Mouse (Mus musculus): ENCODE measurements around the gene Adgrf3. TPM values are rescaled to one million over a fixed set of nuclear protein-coding genes. Genes with fewer than 3 reads are reported as not detected.
A peak's percentile ranks its signal among the peaks of the same experiment; 100 is the strongest.
"Not testable (repeated sequence)": the region's sequence is repeated elsewhere in the genome, so short reads cannot be mapped to it uniquely, and the experiment has no call there.

Gene Adgrf3
- not detected in 2 replicates for total RNA-seq (2021)
- long read RNA-seq: 0 reads

DNA sequence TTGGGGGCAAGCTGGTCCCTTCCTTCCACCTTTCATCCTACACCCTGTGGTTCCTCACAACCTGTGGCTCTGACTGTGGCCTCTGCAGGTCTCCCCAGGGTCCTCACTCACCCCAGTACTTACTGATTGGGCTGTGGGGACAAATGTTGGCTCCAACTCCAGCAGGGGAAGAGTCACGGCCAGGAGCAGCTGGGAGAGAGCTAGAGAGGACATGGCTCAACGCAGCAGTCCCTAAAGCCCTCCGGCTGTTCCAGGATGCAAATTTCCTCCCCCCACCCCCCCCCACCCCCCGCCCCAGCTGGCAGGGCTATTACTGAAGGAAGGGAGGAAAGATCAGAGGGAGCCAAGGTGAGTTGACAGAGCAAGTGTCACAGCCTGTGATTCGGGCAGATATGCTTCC, at the start of gene Adgrf3:
Gene Adgrf3, minus strand, starts transcription at position 230 of the 400 bp plus-strand sequence.
- no peak for DNase-seq

DNA sequence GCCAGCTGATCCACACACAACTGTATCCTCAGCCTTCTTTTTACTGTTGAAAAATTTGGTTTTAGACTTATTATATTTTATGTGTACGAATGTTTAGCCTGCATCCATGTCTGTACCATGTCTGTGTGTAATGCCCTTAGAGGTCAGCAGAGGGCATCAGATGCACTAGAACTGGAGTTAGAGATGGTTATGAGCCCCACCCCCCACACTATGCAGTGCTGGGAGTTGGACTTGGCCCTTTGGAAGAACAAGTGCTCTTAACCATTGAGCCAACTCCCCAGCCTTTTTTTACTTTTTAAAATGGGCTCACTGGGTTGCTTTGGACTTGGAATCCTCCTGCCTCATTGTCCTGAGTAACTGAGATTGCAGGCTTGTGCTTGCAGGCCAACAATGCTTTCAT, 42.1 kb upstream of the Adgrf3 start:
- DNase-seq: no peak

DNA sequence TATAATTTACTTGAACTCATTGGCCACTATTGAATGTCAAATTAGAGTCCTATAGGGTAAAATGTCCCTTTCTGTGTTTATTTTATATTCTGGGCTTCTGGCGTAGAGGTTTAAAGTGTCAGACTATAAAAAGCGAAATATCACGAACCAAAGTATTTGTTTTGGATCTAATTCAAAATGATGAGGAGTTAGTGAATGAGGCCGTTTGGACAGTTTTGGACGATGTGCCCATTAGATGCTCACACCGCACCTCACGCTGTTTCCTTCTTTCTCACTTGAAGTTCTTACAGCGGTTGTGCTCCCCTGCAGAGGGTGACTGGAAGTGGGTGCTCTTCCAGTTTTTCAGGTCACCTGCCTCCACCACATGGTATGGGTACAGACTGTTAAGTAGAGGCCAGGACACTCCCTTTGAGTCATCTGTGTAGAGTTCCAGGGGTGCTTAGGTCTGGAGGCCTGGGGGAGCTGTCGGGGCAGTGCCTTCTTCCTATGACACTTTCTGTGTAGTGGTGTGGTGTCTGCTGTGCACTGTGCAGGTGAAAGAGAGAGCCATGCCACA, 40.4 kb upstream of the Adgrf3 start:
- DNase-seq: no peak

DNA sequence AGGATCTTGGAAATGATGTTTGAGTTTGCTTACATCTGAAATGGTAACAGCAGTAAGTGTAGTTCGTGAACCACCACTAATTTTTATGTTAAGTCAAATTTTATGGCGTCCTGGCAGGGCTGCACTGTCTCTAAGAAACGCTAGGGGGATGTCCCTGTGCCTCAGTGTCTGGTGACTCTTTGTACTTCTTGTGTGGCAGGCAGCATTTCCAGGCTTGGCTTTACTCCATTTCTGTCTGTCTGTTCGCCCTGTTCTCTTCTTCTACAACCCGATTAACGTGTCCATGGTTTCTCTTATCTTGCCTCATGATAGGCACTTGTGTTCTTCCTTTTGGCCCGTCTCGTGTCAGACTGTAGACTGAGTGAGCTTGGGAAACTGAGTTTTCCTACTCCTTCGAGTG, 38.2 kb upstream of the Adgrf3 start:
- no peak for DNase-seq

DNA sequence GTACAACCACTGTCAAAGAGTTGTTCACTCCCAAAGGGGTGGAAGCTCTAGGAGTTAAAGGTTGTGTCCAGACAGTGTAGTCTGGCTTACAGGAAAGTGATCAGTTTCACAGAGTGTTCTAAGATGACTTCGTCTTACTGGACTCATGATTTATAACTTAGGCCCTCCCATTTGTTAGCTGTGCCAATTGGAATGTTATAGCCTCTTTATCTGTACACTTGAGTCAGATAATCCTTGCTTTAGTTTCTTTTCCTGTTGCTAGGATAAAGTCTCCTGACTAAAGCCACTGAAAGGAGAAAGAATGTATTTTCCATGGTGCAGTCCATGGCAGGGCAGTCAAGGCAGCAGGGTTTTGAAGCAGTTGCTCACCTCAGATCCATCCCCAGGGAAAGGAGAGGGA, 36.9 kb upstream of the Adgrf3 start:
- no peak for DNase-seq

DNA sequence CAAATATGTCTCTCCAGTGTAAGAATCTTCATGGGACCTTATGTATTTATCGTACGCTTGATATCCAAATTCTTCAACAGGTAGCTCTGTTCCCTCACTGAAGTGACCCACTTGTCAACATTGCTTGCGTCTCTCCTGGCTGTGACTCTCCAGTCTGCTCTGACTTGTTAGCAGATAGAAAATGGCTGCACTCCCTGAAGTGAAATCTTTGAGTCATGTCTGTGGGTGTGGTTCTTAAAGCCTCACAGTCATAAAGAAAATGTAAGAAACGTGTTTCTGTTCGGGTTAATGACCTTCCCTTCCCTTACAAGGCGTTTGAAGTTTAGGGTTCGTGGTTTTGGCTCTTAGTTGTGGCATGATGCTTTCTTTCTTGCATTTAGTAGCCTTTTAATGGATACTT, 35.0 kb upstream of the Adgrf3 start:
- DNase-seq: no peak

DNA sequence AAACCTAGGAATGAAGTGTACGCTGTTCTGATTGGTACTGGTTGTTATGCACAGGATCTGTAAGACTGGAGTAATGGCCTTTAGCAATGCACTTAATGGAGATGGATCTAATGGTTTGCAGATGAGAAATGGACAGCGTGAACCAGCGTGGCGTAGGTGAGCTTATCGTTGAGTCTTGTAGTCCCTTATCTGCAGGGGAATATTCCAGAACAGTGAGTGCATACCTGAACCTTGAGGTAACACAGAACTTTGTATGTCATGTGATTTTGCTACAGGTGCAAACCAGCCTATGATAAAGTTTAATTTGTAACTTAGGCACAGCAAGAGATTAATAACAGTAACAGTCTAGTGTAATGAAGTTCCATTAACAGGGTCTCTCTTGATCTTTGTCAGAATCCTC, 33.0 kb upstream of the Adgrf3 start:
- no peak for DNase-seq

DNA sequence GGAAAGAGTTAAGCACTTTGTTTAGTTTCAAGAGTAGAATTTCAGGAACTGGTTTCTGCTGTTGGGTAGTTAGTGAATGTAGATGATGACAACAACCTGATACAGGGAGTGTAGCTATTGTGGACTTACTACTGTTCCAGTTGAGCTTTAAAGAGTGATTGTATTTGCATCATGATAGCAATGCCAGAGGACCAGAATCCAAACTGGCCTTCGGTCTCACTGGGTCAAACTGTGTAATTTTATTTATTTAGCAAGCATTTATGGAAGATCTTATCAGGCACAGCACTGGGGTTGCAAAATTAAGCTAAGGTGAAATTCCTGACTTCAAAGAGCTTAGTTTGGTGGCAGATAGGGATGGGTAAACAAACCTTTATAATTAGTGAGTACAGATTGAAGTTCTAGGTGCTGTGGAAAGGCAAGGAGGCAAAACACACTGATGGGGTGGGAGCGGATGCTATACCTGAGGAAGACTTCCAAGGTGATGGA, 30.2 kb upstream of the Adgrf3 start:
- no peak for DNase-seq

DNA sequence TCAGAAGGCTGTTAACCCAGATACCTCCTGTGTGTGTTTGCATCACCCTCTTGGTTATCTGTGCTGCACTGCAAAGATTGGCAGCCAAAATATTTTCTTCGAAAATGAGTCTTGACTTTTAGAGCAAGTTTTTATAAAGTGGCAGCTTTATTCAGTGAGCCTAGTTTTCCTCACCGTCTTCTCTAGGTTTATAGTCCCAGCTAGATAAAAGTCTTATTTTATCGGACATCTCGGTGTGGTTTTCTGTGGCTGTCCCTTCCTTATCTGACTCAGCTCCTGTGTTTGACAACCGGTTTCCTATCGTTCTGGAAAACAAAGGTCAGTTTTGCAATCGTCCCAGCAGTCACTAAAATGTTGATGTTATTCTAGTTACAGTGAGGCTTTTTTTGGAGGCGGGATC, 28.5 kb upstream of the Adgrf3 start:
- no peak for DNase-seq

DNA sequence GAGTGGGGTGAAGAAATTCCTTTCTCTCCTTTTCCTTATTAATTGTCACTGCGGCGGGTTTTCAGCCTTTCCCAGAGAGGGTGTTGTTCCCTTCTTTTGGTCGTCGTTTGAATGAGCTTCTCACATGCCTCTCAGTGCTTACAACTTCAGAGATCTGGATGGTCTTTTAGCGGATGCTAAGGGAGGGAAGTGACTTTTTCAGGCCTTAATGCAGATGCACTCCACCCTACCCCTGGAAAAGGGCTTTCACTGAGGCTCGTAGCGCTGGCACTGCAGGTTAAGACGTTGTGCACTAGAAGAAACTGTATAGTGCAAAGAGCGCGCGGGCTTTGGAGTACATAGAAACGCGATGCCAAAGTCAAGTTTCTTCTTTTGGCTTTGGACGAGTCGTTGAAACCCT, 27.5 kb upstream of the Adgrf3 start:
- DNase-seq: peak; percentile 17

DNA sequence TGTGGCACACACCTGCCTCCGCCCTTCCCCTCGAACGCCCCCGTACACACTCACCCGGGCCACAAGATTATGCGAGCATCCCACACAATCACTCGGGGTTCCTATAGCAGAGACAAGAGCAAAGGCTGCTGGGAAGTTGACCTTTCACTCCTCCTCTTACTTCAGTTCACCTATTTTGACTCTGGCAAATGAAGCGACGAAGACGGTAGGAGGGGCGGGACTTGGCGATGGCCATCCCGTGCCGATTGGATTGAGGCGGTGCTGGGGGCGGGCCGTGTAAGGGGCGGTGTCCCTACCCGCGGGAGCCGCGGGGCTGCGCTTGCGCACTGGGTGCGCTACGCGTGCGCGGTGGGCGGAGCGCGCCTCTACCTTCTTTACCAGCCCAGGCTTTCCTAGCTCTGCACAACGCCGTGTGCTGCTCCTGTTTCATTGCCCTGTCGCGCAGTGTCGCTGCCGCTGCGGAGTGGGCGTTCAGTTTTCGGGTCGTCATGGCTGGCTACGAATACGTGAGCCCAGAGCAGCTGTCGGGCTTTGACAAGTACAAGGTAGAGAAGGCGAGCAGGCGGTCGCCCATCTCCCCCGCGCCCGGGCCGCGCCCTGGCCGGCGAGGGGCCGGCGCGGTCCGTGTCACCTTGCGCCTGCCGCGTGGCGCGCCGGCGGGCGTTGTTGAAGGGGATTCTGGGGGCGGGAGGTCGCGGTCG, 26.9 kb upstream of the Adgrf3 start, which contains the start of gene Selenoi:
Gene Selenoi, plus strand, starts transcription at position 311 of the 701 bp plus-strand sequence.
- peak; percentile 98 for DNase-seq

DNA sequence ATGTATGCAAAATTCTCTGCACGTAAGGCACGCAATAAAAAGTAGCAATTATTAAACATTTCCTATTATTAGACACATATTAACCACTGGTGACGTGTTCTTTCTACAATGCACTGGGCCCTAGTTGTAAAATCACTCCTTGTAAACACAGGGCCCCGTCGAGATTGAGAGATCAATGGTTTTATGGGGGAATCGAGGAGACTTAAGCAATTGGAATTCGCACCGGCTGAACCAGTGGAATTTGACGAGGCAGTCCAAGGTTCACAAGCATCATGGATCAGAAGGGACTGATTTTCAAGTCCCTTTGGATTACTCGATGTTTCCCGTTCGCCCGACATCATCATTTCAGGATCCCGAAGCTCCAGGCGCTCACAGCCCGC, 26.4 kb upstream of the Adgrf3 start:
- DNase-seq: no peak

DNA sequence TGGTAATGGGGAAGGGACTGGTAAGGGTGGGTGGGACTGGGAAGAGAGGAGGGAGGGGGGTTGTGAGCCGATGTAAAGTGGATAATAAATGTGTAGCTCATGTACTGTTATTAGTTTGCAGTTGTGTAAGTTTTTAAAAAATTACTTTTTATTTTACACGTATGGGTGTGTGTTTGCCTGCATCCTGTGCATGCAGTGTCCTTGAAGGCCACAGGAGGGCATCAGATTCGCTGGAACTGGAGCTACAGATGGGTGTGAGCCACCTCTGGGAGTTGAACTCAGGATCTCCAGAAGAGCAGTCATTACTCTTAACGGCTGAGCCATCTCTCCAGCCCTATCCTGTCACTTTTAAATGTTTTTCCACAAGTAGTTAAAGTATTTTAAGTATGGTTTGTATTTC, 25.4 kb upstream of the Adgrf3 start:
- no peak for DNase-seq

DNA sequence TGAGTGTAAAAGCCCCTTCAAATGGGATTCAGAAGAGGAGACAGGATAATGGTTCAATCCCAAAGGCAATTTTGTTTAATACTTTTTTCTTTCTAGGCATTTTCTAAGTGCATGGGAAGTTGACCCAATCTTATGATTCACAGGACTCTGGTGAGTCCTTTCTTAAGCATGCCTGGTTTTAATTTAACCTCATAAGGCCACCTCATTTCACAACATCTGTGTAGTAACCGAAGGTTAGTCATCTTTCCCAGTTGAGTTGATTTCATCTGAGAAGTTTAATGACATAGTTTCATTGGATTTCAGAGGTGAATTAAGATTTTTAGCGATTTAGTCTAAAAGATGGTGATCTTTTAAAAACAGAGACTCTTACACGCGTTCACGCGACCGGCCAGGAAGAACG, 17.2 kb upstream of the Adgrf3 start:
- no peak for DNase-seq

DNA sequence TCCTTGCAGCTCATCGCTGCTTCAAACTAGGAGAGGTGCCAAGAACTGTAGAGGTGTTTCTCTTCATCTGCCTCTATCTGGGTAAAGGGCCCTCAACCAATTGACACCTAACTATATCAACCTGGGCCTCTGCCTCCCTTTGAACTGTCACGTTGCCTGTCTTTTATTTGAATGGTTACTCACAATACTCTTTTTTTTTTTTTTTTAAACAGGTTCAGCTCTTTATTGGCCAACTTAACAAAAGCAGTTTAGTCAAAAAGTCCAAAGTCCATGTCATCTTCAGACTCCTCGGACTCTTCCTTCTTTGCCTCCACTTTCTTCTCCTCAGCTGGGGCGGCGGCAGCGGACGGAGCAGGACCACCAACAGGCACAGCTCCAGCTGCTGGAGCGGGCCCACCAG, 15.1 kb upstream of the Adgrf3 start:
- no peak for DNase-seq

DNA sequence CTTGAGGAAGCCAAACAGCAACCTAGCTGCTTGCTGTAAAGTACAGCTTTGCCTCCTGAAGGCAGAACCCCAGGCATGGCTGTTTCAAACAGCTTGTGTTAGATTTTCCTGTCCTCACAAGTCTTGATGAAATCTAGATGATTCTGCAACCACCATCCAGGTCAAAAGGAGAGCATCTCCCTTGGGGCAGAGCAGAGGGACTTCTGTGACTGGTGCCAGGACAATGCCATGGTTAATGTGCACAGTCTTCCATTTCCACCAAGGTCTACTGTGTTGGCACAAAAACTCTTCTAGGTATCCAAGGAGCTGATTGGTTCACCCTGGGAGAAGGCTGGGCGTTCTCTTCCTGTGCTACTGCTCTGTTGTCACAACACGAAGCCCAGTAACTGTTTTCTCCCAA, 14.2 kb upstream of the Adgrf3 start:
- DNase-seq: no peak

DNA sequence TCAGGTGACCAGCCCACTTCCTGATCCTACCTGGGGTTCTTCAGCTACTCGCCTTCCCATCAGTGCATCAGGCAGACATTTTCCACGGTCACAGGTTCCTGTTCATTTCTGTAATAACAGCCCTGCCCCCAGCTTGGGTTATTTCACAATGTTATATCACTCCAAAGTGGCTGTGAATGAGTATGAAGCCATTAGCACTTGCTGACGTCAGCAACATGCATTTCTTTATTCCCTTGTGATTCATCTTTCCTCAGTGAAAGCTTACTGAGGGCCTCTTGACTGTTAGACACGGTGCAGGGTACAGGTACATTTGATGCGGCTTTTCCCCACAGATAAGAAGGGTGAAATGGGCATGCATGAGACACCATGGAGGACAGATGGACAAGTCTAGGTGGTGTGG, 10.4 kb upstream of the Adgrf3 start:
- DNase-seq: no peak

DNA sequence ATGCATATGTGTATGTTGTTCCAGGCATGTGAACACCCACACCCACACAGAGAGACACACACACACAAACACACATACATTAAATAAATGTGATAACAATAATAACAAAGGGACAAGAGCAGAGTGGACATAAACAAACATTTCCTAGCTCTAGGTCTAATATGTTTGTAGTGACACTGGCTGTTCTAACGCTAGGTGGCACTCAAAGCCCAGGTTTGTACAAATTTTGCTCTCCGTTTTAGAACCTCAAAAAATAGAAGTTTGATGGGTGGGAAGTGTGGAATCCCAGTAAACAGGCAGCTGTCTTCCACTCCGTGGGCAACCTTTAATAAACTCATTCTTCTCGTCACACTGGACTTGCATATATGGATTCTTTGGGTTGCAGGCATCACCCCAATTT, 9.4 kb upstream of the Adgrf3 start:
- DNase-seq: peak; percentile 58

DNA sequence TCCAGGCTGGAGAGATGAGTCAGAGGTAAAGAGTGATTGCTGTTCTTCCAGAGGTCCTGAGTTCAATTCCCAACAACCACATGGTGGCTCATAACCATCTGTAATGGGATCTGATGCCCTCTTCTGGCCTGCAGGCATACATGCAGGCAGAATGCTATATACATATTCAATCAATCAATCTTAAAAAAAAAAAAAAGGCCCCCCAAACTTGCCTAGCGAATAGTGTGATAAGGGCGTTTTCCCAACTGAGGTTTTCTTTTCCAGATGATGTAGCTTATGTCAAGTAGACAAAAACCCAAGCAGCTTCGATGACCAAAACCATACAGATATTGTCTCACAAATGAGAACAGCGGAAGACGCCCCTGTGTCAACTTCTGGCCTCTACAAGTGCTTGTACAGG, 5.2 kb upstream of the Adgrf3 start:
- DNase-seq: not testable (repeated sequence)

DNA sequence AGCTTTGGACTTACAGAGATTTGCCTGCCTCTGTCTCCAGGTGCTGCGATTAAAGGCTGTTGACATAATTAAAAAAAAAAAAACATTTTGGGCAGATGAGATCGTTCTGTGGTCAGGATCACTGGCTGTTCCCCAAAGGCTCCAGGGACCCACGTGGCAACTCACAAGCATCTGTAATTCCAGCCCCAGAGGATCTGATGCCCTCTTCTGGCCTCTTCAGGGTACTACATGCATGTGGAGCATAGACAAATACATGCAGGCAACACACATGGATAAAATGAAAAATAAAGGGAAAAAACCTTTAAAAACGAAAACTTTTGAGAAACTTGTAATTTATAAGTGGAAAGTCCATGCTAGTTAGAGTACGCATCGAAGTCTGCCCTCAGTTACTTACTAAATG, 1.8 kb upstream of the Adgrf3 start:
- no peak for DNase-seq

DNA sequence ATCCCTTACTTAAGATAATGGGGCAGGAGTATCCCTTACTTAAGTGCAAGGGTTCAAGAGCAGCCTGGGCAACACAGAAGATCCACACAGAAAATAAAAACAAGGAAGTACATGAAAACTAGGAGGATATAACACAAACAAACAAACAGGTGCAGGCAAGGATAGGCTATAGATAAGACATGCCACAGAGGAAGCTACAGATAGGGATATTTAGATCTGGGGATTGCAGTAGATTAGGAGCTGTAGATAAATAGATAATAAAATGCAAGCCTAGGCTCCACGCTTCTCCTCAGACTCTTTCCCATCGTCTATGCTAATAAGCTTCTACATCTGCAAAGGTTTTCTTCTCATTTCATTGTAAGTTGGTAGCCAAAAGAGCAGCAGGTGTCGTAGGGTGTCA, 488 bp downstream of the Adgrf3 start:
- DNase-seq: no peak

DNA sequence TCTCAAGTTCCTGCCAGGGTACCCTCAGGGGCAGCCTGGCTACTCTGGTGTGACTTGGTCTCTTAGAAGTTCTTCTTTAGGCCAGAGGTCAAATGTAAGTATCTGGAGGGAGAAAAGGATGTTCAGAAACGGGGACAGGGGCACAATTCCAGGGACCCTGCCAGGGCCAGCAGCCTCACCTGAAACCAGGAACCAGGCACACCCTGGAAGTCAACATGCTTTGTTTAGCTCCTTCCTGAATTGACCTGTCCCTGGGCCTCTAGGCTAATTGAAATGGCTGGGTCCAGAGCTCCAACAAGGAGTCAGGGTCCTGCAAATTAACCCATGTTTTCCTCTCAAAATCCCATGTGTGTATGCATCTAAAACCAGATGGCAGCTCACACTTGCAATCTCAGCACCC, 1.1 kb downstream of the Adgrf3 start:
- no peak for DNase-seq

DNA sequence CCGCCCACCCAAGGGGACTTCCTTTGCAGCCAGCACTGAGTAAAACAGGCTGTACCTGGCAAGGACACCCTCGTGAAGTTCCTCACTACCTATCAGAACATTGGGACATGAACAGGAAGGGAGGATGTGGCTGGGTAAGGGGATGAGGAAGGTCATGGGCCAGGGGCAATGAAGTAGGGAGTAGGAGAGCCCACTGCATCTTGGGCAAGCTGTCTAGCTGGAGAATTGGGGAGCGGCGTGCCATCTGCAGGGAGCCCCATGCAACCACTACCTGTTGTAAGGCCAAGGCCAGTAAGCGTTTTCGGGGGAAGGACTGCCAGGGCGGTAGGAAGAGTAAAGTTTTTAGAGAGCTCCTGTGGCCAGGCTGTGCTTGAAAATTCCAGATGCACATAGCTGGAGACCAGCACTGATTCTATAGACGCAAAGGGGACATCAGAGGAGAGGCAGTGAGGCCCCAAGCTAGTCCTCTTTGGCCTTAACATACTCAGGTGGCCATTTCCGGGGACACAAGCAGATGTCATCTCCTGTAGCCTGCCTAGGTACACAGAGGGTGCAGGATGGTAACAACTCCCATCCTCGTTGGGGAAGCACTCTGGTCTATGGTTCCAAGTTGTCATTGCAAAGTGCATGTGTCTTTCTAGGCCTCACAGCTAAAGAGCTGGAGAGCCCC, 2.2 kb downstream of the Adgrf3 start:
- DNase-seq: no peak

DNA sequence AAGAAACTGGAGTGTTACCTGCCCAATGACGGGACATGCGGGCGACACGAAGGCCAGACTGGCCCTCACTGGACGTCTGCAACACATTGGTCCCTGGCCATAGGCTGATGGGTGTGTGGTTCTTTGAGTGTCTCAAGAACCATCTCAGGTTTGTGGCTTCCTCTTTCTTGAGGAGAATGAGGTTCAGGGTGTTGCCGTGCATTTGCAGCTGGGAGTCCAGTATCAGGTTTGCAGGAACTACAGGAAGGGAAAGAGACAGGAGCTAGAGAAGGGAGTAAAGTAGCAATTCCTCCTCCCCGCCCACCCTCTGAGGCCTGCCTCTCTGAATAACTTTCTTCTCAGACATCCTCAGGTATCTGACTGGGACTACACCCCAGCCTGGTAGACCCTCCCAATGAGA, 3.3 kb downstream of the Adgrf3 start:
- no peak for DNase-seq
